Mouse (Mus musculus) lung, postnatal 14 days (tissue): Measurements from ENCODE around the gene Depdc5.
"Not testable (repeated sequence)": the region's sequence is repeated elsewhere in the genome, so short reads cannot be mapped to it uniquely, and the experiment has no call there.

Experiments used
- DNase-seq: peaks from one replicate; pipeline ENCODE4 v3.0.0; 2021

The Depdc5 gene

GRCm38 (mm10) chr5:32863253-32864228 lies at the start of gene Depdc5:
Gene Depdc5, plus strand, starts transcription at chr5:32863701.
- DNase-seq = peak; percentile 95

- no peak for DNase-seq
These were observed 48.1 kb upstream of the Depdc5 start for GRCm38 (mm10) chr5:32815396-32815795.

DNA sequence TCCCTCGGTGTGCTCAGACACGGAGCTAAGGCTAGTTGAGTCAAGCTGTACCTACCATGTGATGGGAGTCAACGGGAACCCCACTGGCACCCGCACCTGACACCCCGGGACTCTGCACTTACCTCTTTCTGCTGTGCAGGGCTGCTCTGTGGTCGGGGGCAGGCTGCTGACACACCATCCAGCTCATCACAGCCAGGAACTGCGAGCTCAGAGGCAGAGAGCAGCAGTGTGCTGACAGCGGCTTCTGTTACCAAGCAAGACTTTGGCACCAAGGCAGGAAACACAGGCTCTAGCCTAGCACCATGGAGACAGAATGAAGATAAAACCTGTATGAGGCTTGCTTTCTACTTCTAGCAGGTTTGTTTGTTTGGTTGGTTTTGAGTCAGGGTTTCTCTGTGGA lies 43.0 kb upstream of the Depdc5 start:
- no peak for DNase-seq

GRCm38 (mm10) chr5:32827009-32827408 lies 36.5 kb upstream of the Depdc5 start, which contains the start of gene Gm20671:
Gene Gm20671, minus strand, starts transcription at chr5:32827109.
- DNase-seq = no peak

GRCm38 (mm10) chr5:32828766-32829165 lies 34.7 kb upstream of the Depdc5 start:
- DNase-seq = not testable (repeated sequence)

DNA sequence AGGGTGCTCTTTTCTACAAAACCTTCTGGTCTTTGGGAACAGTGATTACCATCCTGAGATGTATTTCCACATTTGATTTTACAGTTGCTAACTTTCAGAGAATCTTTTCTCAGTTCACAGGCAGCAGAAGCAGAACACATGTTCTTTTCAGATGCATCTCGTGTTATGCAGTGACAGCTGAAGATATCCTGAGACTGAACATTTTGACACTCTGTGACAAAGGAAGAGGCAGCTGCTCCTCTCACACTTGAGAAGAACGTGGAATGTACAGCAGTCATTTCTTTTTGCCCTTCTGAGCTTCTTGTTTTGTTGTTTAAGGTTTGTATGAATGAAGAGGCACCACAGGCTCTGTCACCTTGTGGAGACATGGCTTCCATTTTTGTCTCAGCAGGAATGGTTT lies 33.4 kb upstream of the Depdc5 start:
- no peak for DNase-seq

DNA sequence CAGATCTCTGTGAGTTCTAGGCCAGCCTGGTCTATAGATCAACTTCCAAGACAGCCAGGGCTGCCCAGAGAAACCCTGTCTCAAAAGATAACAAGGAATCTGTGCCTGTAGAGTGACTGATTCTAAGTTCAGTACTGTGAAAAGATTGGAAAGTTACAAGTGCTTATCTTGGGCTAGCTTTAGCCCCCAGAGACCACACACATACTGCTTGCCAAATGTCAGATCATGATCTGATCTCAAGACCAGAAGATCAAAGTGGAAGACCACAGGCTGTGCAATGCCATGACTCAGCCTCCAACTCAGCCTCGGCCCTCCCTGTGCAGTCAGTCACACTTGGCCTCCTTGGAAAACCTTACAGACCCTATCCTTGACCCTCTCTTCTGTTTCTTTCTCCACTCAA lies 29.0 kb upstream of the Depdc5 start:
- no peak for DNase-seq

GRCm38 (mm10) chr5:32836976-32837375 lies 26.5 kb upstream of the Depdc5 start:
- no peak for DNase-seq

DNA sequence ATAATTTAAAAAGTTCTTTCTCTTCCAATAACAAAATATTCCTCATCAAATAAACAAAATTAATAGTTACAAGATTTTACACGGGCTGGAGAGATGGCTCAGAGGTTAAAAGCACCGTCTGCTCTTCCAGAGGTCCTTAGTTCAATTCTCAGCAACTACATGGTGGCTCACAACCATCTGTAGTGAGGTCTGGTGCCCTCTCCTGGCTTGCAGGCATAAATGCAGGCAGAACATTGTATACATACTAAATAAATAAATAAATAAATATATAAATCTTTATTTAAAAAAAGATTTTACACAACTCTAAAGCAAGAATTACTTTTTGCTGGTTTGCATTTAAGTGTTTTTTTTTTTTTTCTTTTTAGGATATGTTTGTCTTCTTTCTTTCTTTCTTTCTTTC lies 23.5 kb upstream of the Depdc5 start:
- DNase-seq = no peak

DNA sequence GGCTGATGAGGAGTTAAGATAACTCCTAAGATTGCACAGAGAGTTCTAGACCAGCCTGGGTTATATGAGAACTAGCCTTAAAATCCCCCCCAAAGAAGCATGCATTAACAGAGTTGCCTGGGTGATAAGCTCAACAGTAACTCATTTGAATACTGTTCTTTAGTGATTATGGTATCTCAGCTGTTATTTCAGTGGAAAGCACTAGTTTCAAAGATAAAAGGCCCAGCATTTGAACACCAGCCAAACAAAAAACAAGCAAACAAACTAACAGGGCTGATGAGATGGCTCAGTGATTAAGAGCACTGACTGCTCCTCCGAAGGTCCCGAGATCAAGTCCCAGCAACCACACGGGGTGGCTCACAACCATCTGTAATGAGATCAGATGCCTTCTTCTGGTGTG lies 14.3 kb upstream of the Depdc5 start:
- no peak for DNase-seq

- not testable (repeated sequence) for DNase-seq
These were observed 13.9 kb upstream of the Depdc5 start for GRCm38 (mm10) chr5:32849580-32849979.

GRCm38 (mm10) chr5:32852026-32852425 lies 11.5 kb upstream of the Depdc5 start:
- DNase-seq = no peak

GRCm38 (mm10) chr5:32853731-32854507 lies 9.6 kb upstream of the Depdc5 start, which contains the start of gene Prr14l:
Gene Prr14l, minus strand, starts transcription at chr5:32854256.
- DNase-seq = peak; percentile 100

- no peak for DNase-seq
These were observed 8.7 kb upstream of the Depdc5 start for GRCm38 (mm10) chr5:32854818-32855217.

- DNase-seq = not testable (repeated sequence)
These were observed 8.2 kb upstream of the Depdc5 start for GRCm38 (mm10) chr5:32855274-32855673.

DNA sequence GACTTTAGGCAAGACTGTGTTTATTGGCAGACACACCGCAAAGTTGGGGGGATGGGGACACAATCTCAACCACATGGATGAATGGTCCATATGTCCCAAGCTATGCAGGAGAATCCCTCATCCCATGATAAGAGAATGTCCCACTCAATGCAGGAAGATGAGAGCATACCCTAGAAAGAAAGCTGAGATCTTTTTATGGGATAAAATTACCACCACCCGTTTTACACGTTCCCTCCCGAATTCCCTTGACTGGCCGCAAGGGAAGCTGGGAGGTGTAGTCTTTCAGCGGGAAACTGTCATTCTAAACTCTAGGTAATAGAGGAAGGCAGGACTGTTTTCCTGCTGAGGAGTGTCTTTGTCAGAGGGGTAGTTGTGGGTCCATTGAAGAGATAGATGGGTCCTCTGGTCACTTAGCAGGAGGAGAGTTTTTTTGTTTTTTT lies 5.7 kb upstream of the Depdc5 start:
- DNase-seq = peak; percentile 43

DNA sequence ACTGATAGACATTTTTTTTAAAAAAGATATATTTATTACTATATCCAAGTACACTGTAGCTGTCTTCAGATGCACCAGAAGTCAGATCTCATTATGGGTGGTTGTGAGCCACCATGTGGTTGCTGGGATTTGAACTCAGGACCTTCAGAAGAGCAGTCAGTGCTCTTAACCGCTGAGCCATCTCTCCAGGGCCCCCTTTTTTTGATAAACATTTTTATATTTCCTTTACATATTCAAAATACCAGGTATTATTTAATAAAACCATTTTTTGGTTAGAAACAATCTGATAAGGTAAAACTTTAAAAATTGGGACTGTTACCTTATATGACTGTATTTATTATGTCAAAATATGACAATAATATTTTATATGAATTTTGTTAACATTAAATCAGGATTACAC lies 2.4 kb upstream of the Depdc5 start:
- no peak for DNase-seq

- DNase-seq = peak; percentile 24
These were observed 900 bp upstream of the Depdc5 start for GRCm38 (mm10) chr5:32862469-32863132.

- DNase-seq = no peak
These were observed 6.0 kb downstream of the Depdc5 start for GRCm38 (mm10) chr5:32869389-32870024.

DNA sequence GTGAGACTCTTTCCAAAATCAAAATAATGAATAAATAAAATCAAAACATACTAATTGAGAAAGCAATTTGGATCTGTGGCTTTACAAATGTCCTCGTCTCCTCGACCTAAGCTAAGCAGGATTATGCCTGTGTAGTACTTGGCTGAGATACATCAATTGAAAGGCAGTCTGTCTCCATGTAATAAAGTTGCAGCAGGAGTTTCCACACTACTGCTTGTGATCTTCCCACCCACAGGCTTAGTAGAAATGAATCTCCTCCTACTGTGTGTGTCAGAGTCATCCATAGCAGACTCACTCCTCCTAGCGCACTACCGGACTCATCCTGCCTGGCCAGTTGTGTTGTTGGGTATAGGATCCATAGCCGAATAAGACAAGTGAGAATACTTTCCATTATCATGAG lies 8.8 kb downstream of the Depdc5 start:
- no peak for DNase-seq

DNA sequence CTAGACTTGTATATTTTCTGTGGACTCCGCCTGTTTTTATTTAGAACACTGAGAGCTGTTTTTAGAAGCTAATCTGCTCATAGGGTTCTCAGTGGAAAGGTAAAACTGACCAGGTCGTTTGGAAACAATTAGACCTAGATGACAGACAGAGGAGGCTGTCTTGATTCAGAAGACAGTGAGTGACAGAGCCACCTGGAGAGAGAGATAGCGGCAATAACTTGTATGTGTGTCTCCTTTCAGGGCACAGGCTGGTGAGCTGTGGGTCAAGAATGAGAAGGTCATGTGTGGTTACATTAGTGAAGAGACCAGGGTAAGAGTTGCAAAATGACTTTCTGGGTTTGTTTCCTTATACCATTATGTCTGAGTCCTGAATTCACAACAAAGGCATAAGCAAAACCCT lies 23.2 kb downstream of the Depdc5 start:
- no peak for DNase-seq

DNA sequence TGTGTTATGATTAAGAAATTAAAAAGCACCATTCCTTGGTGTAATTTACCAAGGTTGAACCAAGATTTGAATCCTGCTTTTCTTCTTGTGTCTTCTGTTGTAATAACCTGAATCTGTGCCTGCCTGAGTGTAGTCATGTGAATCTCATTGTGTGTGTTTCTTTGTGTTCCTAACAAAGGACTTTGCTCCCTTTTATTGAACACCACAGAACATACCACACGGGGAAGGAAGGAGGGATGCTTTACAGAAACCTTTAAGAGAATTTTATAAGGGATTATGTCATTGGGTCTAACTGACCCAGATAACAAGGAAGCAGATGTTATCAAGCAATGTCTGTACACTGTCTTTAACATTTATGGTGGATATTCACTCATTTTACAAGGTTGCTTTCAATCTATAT lies 44.0 kb downstream of the Depdc5 start:
- no peak for DNase-seq

GRCm38 (mm10) chr5:32914071-32914470 lies 50.6 kb downstream of the Depdc5 start:
- no peak for DNase-seq
